Mouse (Mus musculus) ES-Bruce4 (cell line): ENCODE measurements around the gene Cog2.

ENCODE experiments used
- CTCF ChIP-seq: IDR thresholded peaks from one replicate; pipeline ENCODE4 v1.8.1; 2011; ENCODE audit warnings: low read depth, low read length
- POLR2A ChIP-seq: IDR thresholded peaks from one replicate; pipeline ENCODE4 v1.8.1; 2011; ENCODE audit warnings: low read length; ENCODE audit not compliant: insufficient read depth

DNA sequence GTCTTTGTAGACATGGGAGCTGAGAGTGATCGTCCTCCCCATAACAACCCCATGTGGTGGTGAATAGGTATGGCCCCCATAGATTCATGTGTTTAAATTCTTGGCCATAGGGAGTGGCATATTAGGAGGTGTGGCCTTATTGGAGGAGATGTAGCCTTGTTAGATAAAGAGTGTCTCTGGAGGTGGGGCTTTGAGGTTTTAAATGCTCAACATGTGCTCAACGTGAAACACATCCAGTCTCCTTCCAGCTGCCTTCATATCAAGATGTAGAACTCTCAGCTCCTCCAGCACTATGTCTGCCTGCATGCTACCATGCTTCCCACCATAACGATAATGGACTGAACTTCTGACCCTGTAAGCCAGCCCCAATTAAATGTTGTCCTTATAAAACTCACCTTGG lies 4.5 kb upstream of the Cog2 start:
- TF ChIP-seq CTCF (no peak), POLR2A (no peak)
